Mouse (Mus musculus) neural tube, embryonic 11.5 days (tissue): ENCODE measurements around the gene Vil1. TPM values are rescaled to one million over a fixed set of nuclear protein-coding genes. Genes with fewer than 3 reads are reported as not detected.

Experiments used
- ATAC-seq: fragments of 200-750 bp; cut with Nextera tagmentation; 2 replicates; pipeline ENCODE4 v1.8.0; 2017; ENCODE audit warnings: moderate number of reproducible peaks, mild to moderate bottlenecking, moderate TSS enrichment, moderate library complexity; ENCODE audit not compliant: insufficient read depth, low FRiP score, low TSS enrichment
- DNase-seq: peaks from one replicate; pipeline ENCODE4 v3.0.0-alpha.2; 2015; ENCODE audit warnings: low spot score
- H3K27ac ChIP-seq: fragments of 300-500 bp; sonication (generic); 2 replicates; pipeline ENCODE4 v1.5.1; 2014; ENCODE audit warnings: low read depth, mild to moderate bottlenecking, low read length
- H3K27me3 ChIP-seq: fragments of 300-500 bp; sonication (generic); 2 replicates; pipeline ENCODE4 v1.6.1; 2014; ENCODE audit warnings: mild to moderate bottlenecking, low read length, mixed read lengths; ENCODE audit not compliant: control insufficient read depth, insufficient read depth
- H3K36me3 ChIP-seq: fragments of 300-500 bp; sonication (generic); 2 replicates; pipeline ENCODE4 v1.6.1; 2014; ENCODE audit warnings: mild to moderate bottlenecking, low read length, moderate library complexity, mixed read lengths; ENCODE audit not compliant: control insufficient read depth, insufficient read depth
- H3K4me1 ChIP-seq: fragments of 300-500 bp; sonication (generic); 2 replicates; pipeline ENCODE4 v1.6.1; 2014; ENCODE audit warnings: low read length, mixed read lengths; ENCODE audit not compliant: control insufficient read depth, insufficient read depth
- H3K4me2 ChIP-seq: fragments of 300-500 bp; sonication (generic); 2 replicates; pipeline ENCODE4 v1.6.1; 2014; ENCODE audit warnings: low read depth, mild to moderate bottlenecking, moderate library complexity
- H3K4me3 ChIP-seq: fragments of 300-500 bp; sonication (generic); 2 replicates; pipeline ENCODE4 v1.5.1; 2014; ENCODE audit warnings: low read depth, low read length
- H3K9ac ChIP-seq: fragments of 300-500 bp; sonication (generic); 2 replicates; pipeline ENCODE4 v1.6.1; 2014; ENCODE audit warnings: mild to moderate bottlenecking, low read length
- H3K9me3 ChIP-seq: fragments of 300-500 bp; sonication (generic); 2 replicates; pipeline ENCODE4 v1.6.1; 2016; ENCODE audit warnings: low read length; ENCODE audit not compliant: control insufficient read depth
- WGBS: fragments of 180-500 bp; shearing (Covaris S2); extraction: QIAGEN DNeasy Blood & Tissue Kit; methylation state at CpG from one replicate; pipeline ENCODE4 v1.1.7; 2014; 5-methylcytosine and 5-hydroxymethylcytosine counted together
- polyA plus RNA-seq: library from polyadenylated mRNA; unstranded; fragments of >200 nt; fragmentation: Nextera tagmentation; extraction: Ambion mirVana; gene quantifications from 2 replicates; pipeline ENCODE4 v1.2.1, GENCODE M21; 2014

Gene Vil1
- polyA plus RNA-seq, 1 experiment from 2014 or later: 0.09 TPM

DNA sequence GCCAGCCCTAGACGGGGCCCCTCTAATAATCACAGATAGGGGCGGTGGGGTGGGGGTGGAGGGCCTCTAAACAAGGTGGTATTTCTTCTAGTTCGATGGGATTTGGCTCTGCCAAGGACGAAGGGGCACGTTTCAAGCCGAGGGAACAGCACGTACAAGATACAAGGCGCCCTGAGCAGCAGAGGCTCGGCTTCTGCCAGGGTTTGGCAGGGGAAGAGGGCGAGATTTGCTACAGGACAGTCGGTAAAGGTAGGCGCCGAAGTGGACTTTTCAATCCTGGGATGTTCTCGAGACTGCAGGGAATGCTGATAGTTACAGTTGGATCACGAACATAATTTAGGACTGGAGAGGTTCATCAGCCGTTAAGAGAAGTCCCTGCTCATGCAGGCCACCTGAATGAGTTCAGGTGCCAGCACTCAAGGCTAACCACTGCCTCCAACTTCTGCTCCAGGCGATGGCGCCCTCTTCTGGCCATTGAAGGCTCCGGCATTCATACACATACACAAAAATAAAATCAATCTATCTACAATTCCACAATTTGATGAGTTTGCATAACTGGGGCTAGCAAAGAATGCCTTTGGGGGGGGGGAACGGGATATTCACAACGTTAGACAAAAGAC lies 18.8 kb upstream of the Vil1 start:
- H3K4me2 ChIP-seq: peak overlapping the region; percentile 36
- no peak for ATAC-seq
- no peaks in the 10 kb centered on the region for H3K9me3 ChIP-seq
- peak; percentile 41 for DNase-seq
- H3K27ac ChIP-seq: no peak overlapping the region
- 5% methylated on average over 21 of the region's 21 CpGs for WGBS
- peaks cover 7% of the 10 kb centered on the region; the same call in 1 of the 2 replicates for H3K36me3 ChIP-seq
- H3K27me3 ChIP-seq: 0 out of 2 replicates have a peak, but pooled peaks cover 4% of the 10 kb centered on the region
- H3K4me1 ChIP-seq: peaks cover 14% of the 10 kb centered on the region
- H3K4me3 ChIP-seq: peak overlapping the region; percentile 91
- no peak overlapping the region; the same call in 1 of the 2 replicates for H3K9ac ChIP-seq

- peak within 1 kb of the TSS; percentile 91 for H3K4me3 ChIP-seq
- 2% methylated on average over 51 of the region's 51 CpGs for WGBS
- peak within 1 kb of the TSS; percentile 88 for H3K4me2 ChIP-seq
- ATAC-seq (peak; percentile 68), DNase-seq (peak; percentile 98)
- peaks cover 7% of the 10 kb centered on the region; the same call in 1 of the 2 replicates for H3K36me3 ChIP-seq
- peak within 1 kb of the TSS; percentile 90 for H3K9ac ChIP-seq
- H3K27me3 ChIP-seq: 0 out of 2 replicates have a peak, but pooled peaks cover 4% of the 10 kb centered on the region
- no peaks in the 10 kb centered on the region for H3K9me3 ChIP-seq
- H3K27ac ChIP-seq: peak within 1 kb of the TSS; percentile 86
- H3K4me1 ChIP-seq: peaks cover 14% of the 10 kb centered on the region
These were observed 18.0 kb upstream of the Vil1 start, which contains the start of gene Ctdsp1 for GRCm38 (mm10) chr1:74390924-74391748. Gene Ctdsp1 (plus strand): TSS chr1:74391509.

GRCm38 (mm10) chr1:74391844-74392441 lies 17.2 kb upstream of the Vil1 start:
- under 1% methylated on average over 48 of the region's 63 CpGs for WGBS
- ATAC-seq: peak; percentile 53; the same call in 1 of the 2 replicates

DNA sequence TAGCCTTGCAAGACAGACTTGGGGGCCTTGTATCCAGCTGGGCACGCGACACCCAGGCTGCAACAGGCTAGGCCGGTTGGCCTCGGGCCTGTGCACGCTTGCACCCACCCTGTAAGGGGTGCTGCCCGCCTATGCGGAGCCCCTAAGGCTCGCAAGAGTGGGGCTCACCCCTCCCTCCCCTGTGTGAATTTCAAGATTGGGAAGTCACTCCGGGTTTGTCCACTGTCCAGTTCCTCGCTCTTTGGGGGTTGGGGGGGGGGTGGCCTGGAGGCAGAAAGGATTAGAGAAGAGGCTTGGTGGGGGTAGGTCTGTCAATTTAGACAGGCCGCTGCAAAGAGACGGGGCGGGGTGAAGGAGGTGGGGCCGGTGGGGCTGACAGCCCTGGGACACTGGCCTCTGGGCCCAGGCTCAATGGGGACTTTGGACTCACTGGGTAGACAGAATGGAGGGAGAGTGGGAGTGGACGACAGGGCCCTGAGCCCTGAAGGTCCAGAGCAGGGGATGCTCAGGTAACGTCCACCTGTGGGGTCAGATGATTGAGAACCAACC lies 16.7 kb upstream of the Vil1 start:
- Histone ChIP-seq H3K36me3 (peaks cover 7% of the 10 kb centered on the region; the same call in 1 of the 2 replicates), H3K4me3 (peak overlapping the region; percentile 91), H3K4me2 (peak overlapping the region; percentile 88), H3K9ac (peak overlapping the region; percentile 90), H3K27ac (no peak overlapping the region), H3K9me3 (no peaks in the 10 kb centered on the region), H3K27me3 (0 out of 2 replicates have a peak, but pooled peaks cover 4% of the 10 kb centered on the region), H3K4me1 (peaks cover 12% of the 10 kb centered on the region)
- ATAC-seq (0 out of 2 replicates have a peak, but pooled peaks have one; percentile 1), DNase-seq (no peak)
- 4% methylated on average over 16 of the region's 16 CpGs for WGBS

More at GRCm38 (mm10) chr1:74391844-74392441, 17.2 kb upstream of the Vil1 start:
- Histone ChIP-seq H3K4me3 (peak overlapping the region; percentile 91), H3K27me3 (0 out of 2 replicates have a peak, but pooled peaks cover 4% of the 10 kb centered on the region), H3K27ac (peak overlapping the region; percentile 86), H3K9ac (peak overlapping the region; percentile 90), H3K4me2 (peak overlapping the region; percentile 88), H3K36me3 (peaks cover 7% of the 10 kb centered on the region; the same call in 1 of the 2 replicates), H3K9me3 (no peaks in the 10 kb centered on the region), H3K4me1 (peaks cover 14% of the 10 kb centered on the region)
- peak; percentile 63 for DNase-seq

DNA sequence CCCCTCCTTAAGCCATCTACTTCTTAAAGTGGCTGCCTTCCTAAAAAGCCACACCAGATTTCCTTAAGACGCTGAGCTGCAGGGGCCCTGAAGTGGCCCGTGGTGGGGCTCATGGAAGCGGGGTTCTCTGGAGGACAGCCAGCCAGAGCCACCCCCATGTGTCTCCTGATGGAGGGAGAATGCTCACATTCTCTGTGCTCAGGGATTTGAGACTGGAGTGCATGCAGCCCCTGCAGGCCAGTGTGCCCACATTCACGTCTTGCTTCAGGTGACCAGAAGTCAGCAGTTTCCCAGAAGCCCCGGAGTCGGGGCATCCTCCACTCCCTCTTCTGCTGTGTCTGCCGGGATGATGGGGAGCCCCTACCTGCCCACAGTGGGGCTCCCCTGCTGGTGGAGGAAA lies 16.2 kb upstream of the Vil1 start:
- Histone ChIP-seq H3K4me2 (peak overlapping the region; percentile 88), H3K36me3 (peaks cover 7% of the 10 kb centered on the region; the same call in 1 of the 2 replicates), H3K4me3 (peak overlapping the region; percentile 91), H3K27me3 (0 out of 2 replicates have a peak, but pooled peaks cover 4% of the 10 kb centered on the region), H3K27ac (no peak overlapping the region), H3K4me1 (peaks cover 12% of the 10 kb centered on the region), H3K9me3 (no peaks in the 10 kb centered on the region), H3K9ac (peak overlapping the region; percentile 90; the same call in 1 of the 2 replicates)
- no peak for ATAC-seq
- 59% methylated on average over 7 of the region's 7 CpGs for WGBS
- DNase-seq: no peak

- Histone ChIP-seq H3K36me3 (peaks cover 7% of the 10 kb centered on the region; the same call in 1 of the 2 replicates), H3K4me3 (no peak overlapping the region), H3K9ac (no peak overlapping the region), H3K4me2 (no peak overlapping the region), H3K27ac (no peak overlapping the region), H3K4me1 (peaks cover 12% of the 10 kb centered on the region), H3K9me3 (no peaks in the 10 kb centered on the region), H3K27me3 (0 out of 2 replicates have a peak, but pooled peaks cover 4% of the 10 kb centered on the region)
- 89% methylated on average over 9 of the region's 9 CpGs for WGBS
- DNase-seq (no peak), ATAC-seq (no peak)
These were observed 15.5 kb upstream of the Vil1 start for GRCm38 (mm10) chr1:74393697-74394096.

GRCm38 (mm10) chr1:74394311-74394710 lies 14.9 kb upstream of the Vil1 start:
- Histone ChIP-seq H3K4me3 (no peak overlapping the region), H3K4me2 (no peak overlapping the region), H3K9me3 (no peaks in the 10 kb centered on the region), H3K4me1 (peaks cover 12% of the 10 kb centered on the region), H3K27me3 (0 out of 2 replicates have a peak, but pooled peaks cover 4% of the 10 kb centered on the region), H3K36me3 (peaks cover 7% of the 10 kb centered on the region; the same call in 1 of the 2 replicates), H3K27ac (no peak overlapping the region), H3K9ac (no peak overlapping the region)
- no peak for ATAC-seq
- no peak for DNase-seq
- WGBS: 93% methylated on average over 9 of the region's 9 CpGs

GRCm38 (mm10) chr1:74394858-74395257 lies 14.3 kb upstream of the Vil1 start:
- no peak for ATAC-seq
- peaks cover 7% of the 10 kb centered on the region; the same call in 1 of the 2 replicates for H3K36me3 ChIP-seq
- peaks cover 12% of the 10 kb centered on the region for H3K4me1 ChIP-seq
- H3K4me2 ChIP-seq: no peak overlapping the region
- no peak for DNase-seq
- 0 out of 2 replicates have a peak, but pooled peaks cover 4% of the 10 kb centered on the region for H3K27me3 ChIP-seq
- no peaks in the 10 kb centered on the region for H3K9me3 ChIP-seq
- no peak overlapping the region for H3K9ac ChIP-seq
- no peak overlapping the region for H3K4me3 ChIP-seq
- H3K27ac ChIP-seq: no peak overlapping the region
- WGBS: 92% methylated on average over 15 of the region's 15 CpGs
